In the genomic region with DNA sequence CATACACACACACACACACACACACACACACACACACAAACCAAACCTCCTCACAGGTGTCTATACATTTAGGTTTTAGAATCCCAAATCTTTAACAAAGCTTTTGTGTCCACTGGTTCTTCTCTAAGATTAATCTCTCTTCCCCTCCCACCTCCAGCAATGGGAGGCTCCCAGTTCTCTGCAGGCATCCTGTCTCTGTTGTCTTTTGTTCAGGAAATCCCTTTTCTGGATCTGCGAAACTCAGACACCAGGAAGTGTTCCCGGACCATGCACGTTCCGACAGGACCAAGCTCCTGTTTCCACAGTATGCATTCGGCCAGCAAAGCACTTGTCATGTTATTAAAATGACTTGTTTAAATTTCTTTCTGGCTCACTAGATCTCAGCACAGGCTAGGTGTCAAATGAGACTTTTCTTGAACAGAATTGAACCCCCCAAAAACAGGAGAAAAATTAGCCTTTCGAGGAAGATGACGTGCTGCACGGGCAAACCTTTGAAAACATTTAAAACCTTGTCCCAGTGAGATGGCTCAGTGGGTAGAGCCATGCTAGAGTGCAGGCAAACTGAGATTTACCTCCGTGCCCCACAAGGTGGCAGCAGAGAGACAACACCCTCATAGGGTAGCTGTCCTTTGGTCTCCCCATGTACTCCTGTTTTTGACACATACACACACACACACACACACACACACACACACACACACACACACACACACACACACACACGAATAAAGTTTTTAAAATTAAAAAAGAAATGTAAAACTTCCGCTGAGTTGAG, we compare ENCODE assay signal across 8 mouse cellular contexts. TPM values are rescaled to one million over a fixed set of nuclear protein-coding genes. Genes with fewer than 3 reads are reported as not detected.
A peak's percentile ranks its signal among the peaks of the same experiment; 100 is the strongest.
DNase-seq lines count a peak whose midpoint lies in the region; ATAC-seq and TF ChIP-seq lines count a peak whose summit lies in the region.

No protein-coding gene starts in this region.

- 64% methylated on average over 11 of the region's 11 CpGs for WGBS in neural tube, embryonic 11.5 days

- no peaks in the 10 kb centered on the region for H3K9me3 ChIP-seq in G1E (replicated peaks)
- no peaks in the 10 kb centered on the region for H3K9me3 ChIP-seq in neural tube, embryonic 11.5 days (ENCODE audit: control insufficient read depth, low read length)

- no peaks in the 10 kb centered on the region for H3K27me3 ChIP-seq in G1E (ENCODE audit: insufficient read depth, low read length)
- H3K27me3 ChIP-seq in neural tube, embryonic 11.5 days (ENCODE audit: control insufficient read depth, insufficient read depth, low read length): no peaks in the 10 kb centered on the region

- H3K27ac ChIP-seq in neural tube, embryonic 11.5 days (ENCODE audit: low read depth, low read length): no peak overlapping the region

- DNase-seq in layer of hippocampus, adult 11-12 months (ENCODE audit: low spot score): peak; percentile 48
- no peak for DNase-seq in layer of hippocampus, adult 9-10 months (ENCODE audit: low spot score)
- peak; percentile 8 for DNase-seq in G1E (ENCODE audit: low spot score)
- peak; percentile 18 for DNase-seq in brain, embryonic 14.5 days (ENCODE audit: low read depth)
- DNase-seq in left cerebral cortex, postnatal 4 days: peak; percentile 46
- peak; percentile 56 for DNase-seq in neural tube, embryonic 11.5 days (ENCODE audit: low spot score)

- no peak for ATAC-seq in G1E (ENCODE audit: extremely low read depth, insufficient number of reproducible peaks, low FRiP score, poor library complexity, severe bottlenecking)
- peak; percentile 80 for ATAC-seq in granulocyte monocyte progenitor cell, adult 5-6 weeks (replicated peaks; ENCODE audit: poor library complexity, severe bottlenecking)
- no peak for ATAC-seq in neural tube, embryonic 11.5 days (ENCODE audit: insufficient read depth, low FRiP score, low TSS enrichment)
- ATAC-seq in erythroblast, adult 5-6 weeks (replicated peaks; ENCODE audit: low FRiP score, poor library complexity, severe bottlenecking): no peak

- no peak overlapping the region for H3K4me3 ChIP-seq in G1E (ENCODE audit: low read depth, low read length)
- no peak overlapping the region for H3K4me3 ChIP-seq in neural tube, embryonic 11.5 days (ENCODE audit: low read depth, low read length)

- H3K9ac ChIP-seq in neural tube, embryonic 11.5 days (ENCODE audit: low read length): no peak overlapping the region

- H3K4me1 ChIP-seq in G1E (ENCODE audit: insufficient read depth, low read depth, low read length): no peaks in the 10 kb centered on the region
- no peaks in the 10 kb centered on the region for H3K4me1 ChIP-seq in neural tube, embryonic 11.5 days (ENCODE audit: control insufficient read depth, insufficient read depth, low read length)

- intact Hi-C loops in left cerebral cortex, postnatal 4 days (cut with DNase I): no loop called here

- no peak overlapping the region for H3K4me2 ChIP-seq in neural tube, embryonic 11.5 days (ENCODE audit: low read depth)

- H3K36me3 ChIP-seq in G1E (replicated peaks): no peaks in the 10 kb centered on the region
- no peaks in the 10 kb centered on the region for H3K36me3 ChIP-seq in neural tube, embryonic 11.5 days (ENCODE audit: control insufficient read depth, insufficient read depth, low read length)

- peak; percentile 58 for TF ChIP-seq CTCF in G1E (IDR thresholded peaks at IDR 0.05; ENCODE audit: low read depth, low read length)
- peak; percentile 55; the same call in 1 of the 2 replicates for TF ChIP-seq CTCF in brain, embryonic 14.5 days (IDR thresholded peaks at IDR 0.05; ENCODE audit: borderline replicate concordance, extremely low read depth, insufficient read depth, insufficient read length)

- TF ChIP-seq POLR2A in brain, embryonic 14.5 days (IDR thresholded peaks at IDR 0.05; ENCODE audit: borderline replicate concordance, extremely low read depth, insufficient read depth, insufficient read length, poor library complexity, severe bottlenecking): no peak

RNA-seq across cellular contexts. Expression of a gene that starts 13.4 kb away (rescaled TPM):
- total RNA-seq in G1E (2014; fragmentation: Nextera tagmentation): not detected in 2 replicates
- 0.35 and 0.82 TPM in 2 replicates for total RNA-seq in G1E (2017)
- polyA plus RNA-seq in G1E (2012): not detected in 2 replicates
- 25.5 and 38.2 TPM in 2 replicates for polyA plus RNA-seq in brain, embryonic 14.5 days (2012; rRNA removed)
- total RNA-seq in granulocyte monocyte progenitor cell, adult 5-6 weeks (2014; fragmentation: Nextera tagmentation): not detected in 2 replicates
- total RNA-seq in granulocyte monocyte progenitor cell, adult 5-6 weeks (2017): 0.10 TPM in 1 of 2 replicates, not detected in the other
- 10 to 100 TPM; 28.6 to 30.7 TPM for total RNA-seq in left cerebral cortex, postnatal 4 days (2021)
- polyA plus RNA-seq in neural tube, embryonic 11.5 days (2014; fragmentation: Nextera tagmentation; extraction: Ambion mirVana): 5.0 and 5.2 TPM in 2 replicates
- 0.19 TPM in 1 of 2 replicates, not detected in the other for total RNA-seq in erythroblast, adult 5-6 weeks (2015; ENCODE audit: low replicate concordance)
- 0.17 TPM in 1 of 2 replicates, not detected in the other for total RNA-seq in erythroblast, adult 5-6 weeks (2017; ENCODE audit: low replicate concordance)

RNA-seq across cellular contexts. Expression of a gene that starts 18.7 kb away (rescaled TPM):
- total RNA-seq in G1E (2014; fragmentation: Nextera tagmentation): not detected in 2 replicates
- total RNA-seq in G1E (2017): 0.16 and 0.35 TPM in 2 replicates
- 0.03 TPM in 1 of 2 replicates, not detected in the other for polyA plus RNA-seq in G1E (2012)
- polyA plus RNA-seq in brain, embryonic 14.5 days (2012; rRNA removed): 0.14 and 0.34 TPM in 2 replicates
- total RNA-seq in granulocyte monocyte progenitor cell, adult 5-6 weeks (2014; fragmentation: Nextera tagmentation): not detected in 2 replicates
- not detected in 2 replicates for total RNA-seq in granulocyte monocyte progenitor cell, adult 5-6 weeks (2017)
- total RNA-seq in left cerebral cortex, postnatal 4 days (2021): under 1 TPM; 0.28 TPM
- 0.19 TPM in 1 of 2 replicates, not detected in the other for polyA plus RNA-seq in neural tube, embryonic 11.5 days (2014; fragmentation: Nextera tagmentation; extraction: Ambion mirVana)
- not detected in 2 replicates for total RNA-seq in erythroblast, adult 5-6 weeks (2015; ENCODE audit: low replicate concordance)
- total RNA-seq in erythroblast, adult 5-6 weeks (2017; ENCODE audit: low replicate concordance): not detected in 2 replicates

RNA-seq across cellular contexts. Expression of a gene that starts 57.5 kb away (rescaled TPM):
- total RNA-seq in G1E (2014; fragmentation: Nextera tagmentation): not detected in 2 replicates
- 0.11 TPM in 1 of 2 replicates, not detected in the other for total RNA-seq in G1E (2017)
- not detected in 2 replicates for polyA plus RNA-seq in G1E (2012)
- polyA plus RNA-seq in brain, embryonic 14.5 days (2012; rRNA removed): not detected in 2 replicates
- not detected in 2 replicates for total RNA-seq in granulocyte monocyte progenitor cell, adult 5-6 weeks (2014; fragmentation: Nextera tagmentation)
- total RNA-seq in granulocyte monocyte progenitor cell, adult 5-6 weeks (2017): not detected in 2 replicates
- total RNA-seq in left cerebral cortex, postnatal 4 days (2021): not detected
- polyA plus RNA-seq in neural tube, embryonic 11.5 days (2014; fragmentation: Nextera tagmentation; extraction: Ambion mirVana): not detected in 2 replicates
- not detected in 2 replicates for total RNA-seq in erythroblast, adult 5-6 weeks (2015; ENCODE audit: low replicate concordance)
- not detected in 2 replicates for total RNA-seq in erythroblast, adult 5-6 weeks (2017; ENCODE audit: low replicate concordance)

Comparison
In these comparisons a context has a peak if more than half of its experiments do, and no peak if none do; other contexts are left out.
1. RNA of a gene that starts 13.4 kb away (total RNA-seq): 28.6 to 30.7 TPM in left cerebral cortex, postnatal 4 days; 0.35 to 0.82 TPM in G1E, 0.17 to 0.19 TPM in erythroblast, adult 5-6 weeks and 0.10 TPM in granulocyte monocyte progenitor cell, adult 5-6 weeks; every median in the first group is over 10 times any median in the second.